Mouse (Mus musculus): ENCODE measurements around the gene Veph1. TPM values are rescaled to one million over a fixed set of nuclear protein-coding genes. Genes with fewer than 3 reads are reported as not detected.
A peak's percentile ranks its signal among the peaks of the same experiment; 100 is the strongest.

Gene Veph1
- polyA plus RNA-seq (2015; fragmentation: Nextera tagmentation; extraction: Ambion mirVana): 2.1 and 2.9 TPM in 2 replicates

DNA sequence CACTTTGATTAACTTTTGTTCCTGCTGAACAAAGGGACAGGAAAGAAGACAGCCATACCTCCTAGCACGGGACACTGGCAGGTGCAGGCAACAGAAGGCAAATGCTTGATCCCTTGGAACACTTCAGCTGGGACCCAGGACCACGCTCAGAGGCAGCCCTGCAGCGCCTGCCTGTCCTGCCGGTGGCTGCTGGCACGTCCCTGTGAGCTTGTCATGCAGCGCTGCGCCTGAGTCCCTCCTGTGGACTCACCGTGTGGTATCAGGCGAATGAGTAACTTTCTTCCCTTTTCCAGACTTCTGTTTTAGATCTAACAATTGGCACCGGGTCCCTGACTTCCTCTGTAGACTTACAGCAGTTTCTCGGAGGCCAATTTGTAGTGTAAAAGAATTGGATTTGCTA, at the start of gene Veph1:
Gene Veph1 (minus strand): TSS at position 293 of the 400 bp plus-strand sequence.
- Histone ChIP-seq H3K4me1 (peaks cover 21% of the 10 kb centered on the region), H3K9me3 (no peaks in the 10 kb centered on the region), H3K9ac (peak within 1 kb of the TSS; percentile 2; the same call in 1 of the 2 replicates), H3K27ac (no peak within 1 kb of the TSS), H3K27me3 (no peaks in the 10 kb centered on the region), H3K4me3 (no peak within 1 kb of the TSS), H3K36me3 (no peaks in the 10 kb centered on the region), H3K4me2 (replicated peaks) (0 out of 2 replicates have a peak within 1 kb of the TSS, but pooled peaks have one; percentile 7)
- WGBS: 33% methylated on average over 11 of the region's 11 CpGs
- ATAC-seq (ENCODE audit: low FRiP score, low read depth): no peak

DNA sequence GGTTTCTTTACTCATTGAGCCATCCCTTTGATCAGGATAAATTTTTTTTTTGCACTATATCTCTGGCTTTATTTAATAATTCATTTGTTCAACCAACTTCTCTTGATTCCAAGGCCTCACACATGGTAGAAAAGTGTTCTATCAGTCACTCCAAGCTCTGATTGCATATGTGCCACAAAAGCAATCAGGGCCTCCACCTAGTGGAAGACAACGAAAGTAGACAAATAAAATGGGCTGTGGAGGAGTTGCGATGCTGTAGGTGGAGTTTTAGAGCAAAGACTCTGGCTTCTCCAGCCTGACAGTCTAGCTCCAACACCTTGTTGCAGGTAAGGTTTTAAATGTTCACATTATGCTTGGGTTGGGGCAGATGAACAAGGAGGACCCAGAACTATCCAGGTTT, 44.1 kb upstream of the Veph1 start:
- Histone ChIP-seq H3K4me1 (no peaks in the 10 kb centered on the region), H3K4me3 (no peak overlapping the region), H3K4me2 (replicated peaks) (no peak overlapping the region), H3K27ac (no peak overlapping the region), H3K27me3 (no peaks in the 10 kb centered on the region), H3K9me3 (peaks cover 7% of the 10 kb centered on the region; the same call in 1 of the 2 replicates), H3K9ac (no peak overlapping the region), H3K36me3 (no peaks in the 10 kb centered on the region)
- WGBS: 79% methylated on average over 2 of the region's 2 CpGs
- no peak for ATAC-seq (ENCODE audit: low FRiP score, low read depth)

- Histone ChIP-seq H3K27ac (no peak overlapping the region; the same call in 1 of the 2 replicates), H3K9ac (no peak overlapping the region), H3K4me3 (no peak overlapping the region), H3K27me3 (peaks cover 9% of the 10 kb centered on the region; the same call in 1 of the 2 replicates), H3K9me3 (no peaks in the 10 kb centered on the region), H3K36me3 (no peaks in the 10 kb centered on the region), H3K4me2 (replicated peaks) (no peak overlapping the region), H3K4me1 (0 out of 2 replicates have a peak, but pooled peaks cover 4% of the 10 kb centered on the region)
- 42% methylated on average over 9 of the region's 9 CpGs for WGBS
- ATAC-seq (ENCODE audit: low FRiP score, low read depth): peak; percentile 66
Observed at GRCm38 (mm10) chr3:66332401-66332729, 35.7 kb upstream of the Veph1 start.

DNA sequence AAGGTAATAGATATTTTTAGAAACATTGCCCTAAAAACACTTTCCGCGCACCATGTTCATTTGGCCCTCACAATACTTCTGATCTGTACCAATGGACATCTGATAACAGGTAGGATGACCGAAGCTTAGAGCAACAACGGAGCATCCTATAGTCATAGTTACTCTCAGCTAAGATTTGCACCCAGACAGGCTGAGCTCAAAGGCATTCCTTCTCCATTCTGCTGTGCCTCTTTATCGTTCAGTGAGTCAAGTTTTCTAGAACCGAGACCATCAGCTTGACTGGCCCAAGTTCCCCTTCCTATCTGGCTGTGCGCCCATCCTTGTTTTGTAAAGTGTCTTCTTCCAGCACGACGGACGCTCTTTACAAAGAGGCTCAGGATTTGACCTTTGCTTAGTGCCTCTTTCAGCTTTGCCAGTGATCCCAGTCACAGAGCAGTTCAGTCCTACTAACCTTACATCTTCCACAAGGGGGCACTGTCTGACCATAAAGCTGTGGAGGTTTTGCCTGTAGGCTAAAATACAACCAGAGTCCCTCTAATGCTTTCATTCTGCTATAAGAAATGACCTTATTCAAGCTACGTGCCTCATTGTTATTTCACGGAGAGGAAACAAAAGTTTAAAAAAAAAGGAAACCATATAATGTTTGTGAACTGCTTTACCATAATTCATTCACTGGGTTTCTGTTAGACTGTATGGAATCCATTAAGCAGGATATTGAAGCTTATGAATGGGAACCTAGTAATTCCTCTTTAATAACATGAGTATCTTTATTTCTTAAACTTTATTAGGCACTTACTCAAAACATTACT, 35.2 kb upstream of the Veph1 start:
- peaks cover 9% of the 10 kb centered on the region; the same call in 1 of the 2 replicates for H3K27me3 ChIP-seq
- 55% methylated on average over 12 of the region's 12 CpGs for WGBS
- peak; percentile 85 for ATAC-seq (ENCODE audit: low FRiP score, low read depth)

GRCm38 (mm10) chr3:66330896-66331579, 34.4 kb upstream of the Veph1 start:
- H3K4me1 ChIP-seq: 0 out of 2 replicates have a peak, but pooled peaks cover 4% of the 10 kb centered on the region
- H3K27ac ChIP-seq: no peak overlapping the region
- no peak overlapping the region for H3K4me2 ChIP-seq (replicated peaks)
- 91% methylated on average over 15 of the region's 15 CpGs for WGBS
- H3K36me3 ChIP-seq: no peaks in the 10 kb centered on the region
- peaks cover 9% of the 10 kb centered on the region; the same call in 1 of the 2 replicates for H3K27me3 ChIP-seq
- no peaks in the 10 kb centered on the region for H3K9me3 ChIP-seq
- H3K4me3 ChIP-seq: no peak overlapping the region
- no peak for ATAC-seq (ENCODE audit: low FRiP score, low read depth)
- H3K9ac ChIP-seq: no peak overlapping the region

More for the DNA sequence above, 35.2 kb upstream of the Veph1 start:
- no peaks in the 10 kb centered on the region for H3K9me3 ChIP-seq
- no peak overlapping the region for H3K9ac ChIP-seq
- H3K27ac ChIP-seq: no peak overlapping the region
- H3K4me1 ChIP-seq: 0 out of 2 replicates have a peak, but pooled peaks cover 4% of the 10 kb centered on the region
- no peak overlapping the region for H3K4me3 ChIP-seq
- H3K4me2 ChIP-seq (replicated peaks): no peak overlapping the region
- H3K36me3 ChIP-seq: no peaks in the 10 kb centered on the region

- 85% methylated on average over 16 of the region's 16 CpGs for WGBS
- H3K36me3 ChIP-seq: no peaks in the 10 kb centered on the region
Observed at GRCm38 (mm10) chr3:66325962-66326834, 29.6 kb upstream of the Veph1 start.

DNA sequence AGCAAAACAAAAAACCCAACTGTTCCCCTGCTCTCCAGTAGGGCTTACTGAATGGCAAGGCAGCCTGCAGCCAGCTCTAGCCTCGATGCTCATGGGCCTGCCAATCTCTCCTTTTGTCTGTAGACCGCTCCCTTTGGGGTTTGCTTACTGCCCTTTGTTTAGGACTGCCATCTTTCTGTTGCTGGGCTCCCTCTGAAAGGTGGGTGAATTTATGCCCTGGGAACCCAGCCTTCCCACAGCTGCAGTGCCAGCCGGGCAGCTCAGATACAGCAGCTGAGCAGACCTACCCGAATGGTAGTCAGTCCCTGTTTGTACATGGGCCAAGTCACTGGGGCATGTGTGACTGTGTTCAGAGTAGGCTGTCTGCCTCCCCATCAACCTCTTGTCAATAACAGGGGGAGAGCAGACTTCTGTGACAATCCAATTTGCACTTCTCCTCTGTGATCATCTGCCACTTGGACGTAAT, 28.9 kb upstream of the Veph1 start:
- H3K4me2 ChIP-seq (replicated peaks): no peak overlapping the region
- no peaks in the 10 kb centered on the region for H3K9me3 ChIP-seq
- H3K4me3 ChIP-seq: no peak overlapping the region
- 79% methylated on average over 5 of the region's 5 CpGs for WGBS
- no peak for ATAC-seq (ENCODE audit: low FRiP score, low read depth)
- no peak overlapping the region for H3K9ac ChIP-seq
- no peak overlapping the region for H3K27ac ChIP-seq
- H3K27me3 ChIP-seq: peaks cover 3% of the 10 kb centered on the region; the same call in 1 of the 2 replicates
- H3K36me3 ChIP-seq: no peaks in the 10 kb centered on the region
- H3K4me1 ChIP-seq: no peaks in the 10 kb centered on the region

More at GRCm38 (mm10) chr3:66325962-66326834, 29.6 kb upstream of the Veph1 start:
- Histone ChIP-seq H3K4me3 (no peak overlapping the region), H3K4me1 (no peaks in the 10 kb centered on the region), H3K4me2 (replicated peaks) (no peak overlapping the region), H3K27ac (no peak overlapping the region), H3K27me3 (peaks cover 8% of the 10 kb centered on the region; the same call in 1 of the 2 replicates), H3K9me3 (no peaks in the 10 kb centered on the region), H3K9ac (no peak overlapping the region)
- ATAC-seq (ENCODE audit: low FRiP score, low read depth): no peak

GRCm38 (mm10) chr3:66314793-66315715, 18.4 kb upstream of the Veph1 start:
- no peaks in the 10 kb centered on the region for H3K36me3 ChIP-seq
- 0 out of 2 replicates have a peak, but pooled peaks cover 3% of the 10 kb centered on the region for H3K4me1 ChIP-seq
- no peaks in the 10 kb centered on the region for H3K27me3 ChIP-seq
- no peak overlapping the region for H3K4me3 ChIP-seq
- ATAC-seq (ENCODE audit: low FRiP score, low read depth): peak; percentile 82
- no peaks in the 10 kb centered on the region for H3K9me3 ChIP-seq
- no peak overlapping the region for H3K9ac ChIP-seq
- 61% methylated on average over 8 of the region's 8 CpGs for WGBS
- H3K4me2 ChIP-seq (replicated peaks): no peak overlapping the region
- peak overlapping the region; percentile 15; the same call in 1 of the 2 replicates for H3K27ac ChIP-seq

DNA sequence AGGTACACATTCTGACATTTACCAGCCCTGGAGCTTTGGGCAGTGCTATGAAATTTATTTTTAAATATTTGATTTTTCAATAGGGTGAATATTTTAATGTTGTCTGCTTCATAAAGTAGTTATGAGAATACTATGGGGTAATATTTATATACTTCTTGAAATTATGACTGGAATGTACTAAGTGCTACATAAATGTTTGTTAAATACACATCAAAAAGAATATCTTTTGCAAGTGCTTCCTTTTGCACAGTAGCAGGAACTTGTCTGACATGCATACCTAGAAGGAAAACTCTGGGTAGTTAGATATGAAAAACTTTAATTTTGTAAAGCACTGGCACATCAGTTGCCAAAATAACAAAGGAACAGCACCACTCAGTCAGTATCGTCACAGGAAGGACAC, 13.9 kb upstream of the Veph1 start:
- H3K27ac ChIP-seq: no peak overlapping the region
- no peaks in the 10 kb centered on the region for H3K36me3 ChIP-seq
- no peaks in the 10 kb centered on the region for H3K27me3 ChIP-seq
- H3K4me3 ChIP-seq: no peak overlapping the region
- no peak overlapping the region for H3K4me2 ChIP-seq (replicated peaks)
- WGBS: 92% methylated on average over 1 of the region's 1 CpGs
- ATAC-seq (ENCODE audit: low FRiP score, low read depth): no peak
- H3K9me3 ChIP-seq: no peaks in the 10 kb centered on the region
- H3K9ac ChIP-seq: no peak overlapping the region
- H3K4me1 ChIP-seq: 0 out of 2 replicates have a peak, but pooled peaks cover 3% of the 10 kb centered on the region

GRCm38 (mm10) chr3:66309531-66309930, 12.9 kb upstream of the Veph1 start:
- Histone ChIP-seq H3K27ac (no peak overlapping the region), H3K36me3 (no peaks in the 10 kb centered on the region), H3K4me3 (no peak overlapping the region), H3K9me3 (no peaks in the 10 kb centered on the region), H3K4me1 (no peaks in the 10 kb centered on the region), H3K4me2 (replicated peaks) (no peak overlapping the region), H3K27me3 (no peaks in the 10 kb centered on the region), H3K9ac (no peak overlapping the region)
- 92% methylated on average over 1 of the region's 1 CpGs for whole genome bisulfite sequencing
- no peak for ATAC-seq (ENCODE audit: low FRiP score, low read depth)
